Mouse (Mus musculus) liver, adult (tissue): ENCODE data around the gene Rfx4.

Experiments
- GATA4 ChIP-seq: IDR thresholded peaks from 2 replicates; pipeline ENCODE4 v1.6.1; 2014; ENCODE audit warnings: mild to moderate bottlenecking, low read length; ENCODE audit not compliant: insufficient replicate concordance

Rfx4 gene

DNA sequence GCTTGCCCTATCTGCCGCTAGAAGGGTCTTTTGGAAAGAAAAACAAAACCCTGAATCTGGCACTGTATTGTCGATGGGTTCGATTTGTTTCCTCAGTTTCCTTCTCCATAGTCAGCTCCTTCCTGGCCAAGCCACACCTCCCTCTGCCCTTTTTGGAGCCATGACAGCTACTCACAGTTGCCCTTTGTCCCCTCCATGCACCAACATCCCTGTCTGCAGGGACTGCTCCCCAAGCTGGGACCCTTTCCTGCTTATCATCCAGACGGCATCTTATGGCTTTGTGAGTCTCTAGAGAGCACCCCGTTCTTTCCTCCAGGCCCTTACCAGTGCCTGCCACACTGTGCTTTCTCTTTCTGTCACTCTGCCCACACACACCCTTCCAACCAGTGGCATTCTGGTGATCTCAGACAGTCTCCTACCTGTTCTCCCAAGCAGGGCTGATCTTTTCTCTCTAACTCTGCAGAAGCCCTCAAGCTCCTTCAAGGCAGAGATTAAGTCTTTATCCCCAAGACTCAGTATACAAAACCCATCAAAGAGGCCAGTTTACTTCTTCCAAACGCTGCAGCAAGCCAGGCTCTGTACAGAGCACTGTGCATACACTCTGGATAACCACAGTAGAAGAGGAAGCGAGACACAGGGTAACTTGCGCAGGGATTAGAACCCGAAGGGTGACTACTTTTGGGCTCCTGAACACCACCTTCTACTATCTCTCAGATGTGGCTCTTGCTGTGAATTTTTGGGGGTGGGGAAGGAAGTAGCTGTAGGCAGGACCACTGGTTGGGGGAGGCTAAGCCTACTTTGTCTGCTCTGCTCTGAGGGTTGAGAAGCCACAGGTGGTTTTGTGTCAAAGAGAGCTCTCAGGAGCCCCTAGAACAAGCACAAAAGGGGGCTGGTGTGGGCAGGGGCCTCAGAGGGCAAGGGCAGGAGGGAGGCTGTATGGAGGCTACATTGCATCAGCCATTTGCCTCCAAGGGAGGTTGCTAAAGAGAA is 141.4 kb downstream of the Rfx4 start:
- TF ChIP-seq GATA4, result no peak

GRCm38 (mm10) chr10:84898144-84898979 is 142.5 kb downstream of the Rfx4 start:
- TF ChIP-seq GATA4, result no peak

GRCm38 (mm10) chr10:84901676-84902075 is 145.8 kb downstream of the Rfx4 start:
- no peak for TF ChIP-seq GATA4

- no peak for TF ChIP-seq GATA4
Observed at GRCm38 (mm10) chr10:84902213-84902612, 146.4 kb downstream of the Rfx4 start.

- no peak for TF ChIP-seq GATA4
Observed at GRCm38 (mm10) chr10:84903307-84903706, 147.4 kb downstream of the Rfx4 start.

- TF ChIP-seq GATA4, result no peak
Observed at GRCm38 (mm10) chr10:84903742-84904141, 147.9 kb downstream of the Rfx4 start.

DNA sequence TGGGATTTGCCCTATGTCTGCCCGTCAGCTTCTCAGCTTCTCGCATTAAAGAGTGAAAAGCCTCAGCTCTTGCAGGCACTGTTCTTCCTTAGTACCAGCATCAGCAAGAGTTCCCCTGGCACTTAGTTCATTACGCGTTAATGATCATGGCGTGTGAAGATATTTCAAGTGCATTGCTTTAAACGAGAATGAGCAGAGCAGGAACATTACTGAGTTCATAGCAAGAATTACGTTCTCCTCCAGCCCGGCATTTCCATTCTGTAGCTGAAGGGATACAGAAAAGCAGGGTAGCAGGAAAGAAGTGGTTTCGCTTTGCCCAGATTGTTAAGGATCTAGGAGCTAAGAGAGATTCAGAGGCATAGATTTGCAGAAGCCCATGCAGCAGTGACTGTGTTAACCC is 151.0 kb downstream of the Rfx4 start:
- TF ChIP-seq GATA4, result no peak

GRCm38 (mm10) chr10:84908006-84908405 is 152.1 kb downstream of the Rfx4 start:
- no peak for TF ChIP-seq GATA4

DNA sequence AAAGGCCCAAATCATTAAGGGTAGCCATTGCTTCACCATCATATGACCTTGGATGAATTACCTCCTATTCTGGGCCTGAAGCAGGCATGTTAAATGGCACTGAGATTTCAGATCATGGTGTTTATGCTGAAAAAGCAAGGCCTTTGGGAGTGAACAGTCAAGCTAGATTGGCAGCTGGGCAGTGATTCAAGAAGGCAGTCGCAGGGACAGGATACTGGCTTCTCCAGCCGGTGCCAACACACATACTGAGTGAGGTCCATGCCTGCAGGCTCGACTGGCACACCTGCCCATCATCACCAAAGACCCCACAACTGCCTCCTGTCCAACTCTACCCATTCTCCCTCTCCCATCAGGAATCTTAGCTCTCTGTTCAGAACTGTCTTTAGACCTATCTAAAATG is 152.6 kb downstream of the Rfx4 start:
- TF ChIP-seq GATA4, result no peak

- TF ChIP-seq GATA4, result no peak
Observed at GRCm38 (mm10) chr10:84909021-84909801, 153.3 kb downstream of the Rfx4 start.

GRCm38 (mm10) chr10:84910194-84910593 is 154.3 kb downstream of the Rfx4 start:
- TF ChIP-seq GATA4, result no peak

DNA sequence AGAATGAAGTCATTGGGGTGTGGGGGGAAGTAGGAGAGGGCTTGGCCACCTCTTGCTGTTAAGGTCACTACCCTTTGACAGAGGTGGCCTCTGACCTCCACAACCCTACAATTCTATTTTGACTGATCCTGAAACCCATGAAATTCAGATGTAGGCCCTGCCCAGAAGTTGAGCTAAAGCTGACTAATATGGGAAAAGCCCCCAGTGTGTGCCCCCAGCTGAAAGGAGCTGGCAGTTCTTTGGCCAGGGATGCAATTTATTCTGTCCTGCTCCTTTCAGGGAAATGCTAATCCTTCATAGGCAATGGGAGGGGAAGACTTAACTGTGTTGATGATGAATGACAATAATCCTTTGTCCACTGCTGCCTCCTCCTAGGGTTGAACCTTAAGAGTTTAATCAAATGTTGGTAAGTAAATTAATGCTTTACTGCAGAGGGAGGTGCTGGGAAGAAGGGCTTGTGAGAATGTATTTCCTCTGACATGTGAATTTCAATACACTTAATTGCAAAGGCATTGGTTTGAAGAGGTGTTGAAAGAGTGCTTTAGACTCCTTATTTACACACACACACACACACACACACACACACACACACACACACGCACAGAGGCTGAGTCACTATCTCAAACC is 155.0 kb downstream of the Rfx4 start:
- TF ChIP-seq GATA4, result no peak

DNA sequence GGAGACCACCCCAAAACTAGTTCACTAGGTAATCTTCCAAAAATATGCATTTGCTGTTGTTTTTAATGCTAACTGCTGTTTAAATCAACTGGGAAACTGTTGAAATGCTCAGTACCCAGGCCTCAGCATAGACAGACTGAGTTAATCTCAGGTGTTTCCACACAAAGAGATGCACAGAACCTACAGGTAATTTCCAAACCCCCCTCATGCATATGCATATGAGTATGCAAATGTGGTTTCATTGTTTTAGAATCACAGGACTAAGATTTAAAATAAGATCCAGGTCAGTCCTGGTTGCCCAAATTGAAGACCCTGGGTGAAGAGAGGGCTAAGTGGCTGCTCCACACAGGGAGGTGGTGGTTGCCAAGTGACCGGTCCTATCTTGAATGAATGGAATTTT is 157.3 kb downstream of the Rfx4 start:
- TF ChIP-seq GATA4, result no peak

GRCm38 (mm10) chr10:84915476-84915875 is 159.6 kb downstream of the Rfx4 start:
- no peak for TF ChIP-seq GATA4

DNA sequence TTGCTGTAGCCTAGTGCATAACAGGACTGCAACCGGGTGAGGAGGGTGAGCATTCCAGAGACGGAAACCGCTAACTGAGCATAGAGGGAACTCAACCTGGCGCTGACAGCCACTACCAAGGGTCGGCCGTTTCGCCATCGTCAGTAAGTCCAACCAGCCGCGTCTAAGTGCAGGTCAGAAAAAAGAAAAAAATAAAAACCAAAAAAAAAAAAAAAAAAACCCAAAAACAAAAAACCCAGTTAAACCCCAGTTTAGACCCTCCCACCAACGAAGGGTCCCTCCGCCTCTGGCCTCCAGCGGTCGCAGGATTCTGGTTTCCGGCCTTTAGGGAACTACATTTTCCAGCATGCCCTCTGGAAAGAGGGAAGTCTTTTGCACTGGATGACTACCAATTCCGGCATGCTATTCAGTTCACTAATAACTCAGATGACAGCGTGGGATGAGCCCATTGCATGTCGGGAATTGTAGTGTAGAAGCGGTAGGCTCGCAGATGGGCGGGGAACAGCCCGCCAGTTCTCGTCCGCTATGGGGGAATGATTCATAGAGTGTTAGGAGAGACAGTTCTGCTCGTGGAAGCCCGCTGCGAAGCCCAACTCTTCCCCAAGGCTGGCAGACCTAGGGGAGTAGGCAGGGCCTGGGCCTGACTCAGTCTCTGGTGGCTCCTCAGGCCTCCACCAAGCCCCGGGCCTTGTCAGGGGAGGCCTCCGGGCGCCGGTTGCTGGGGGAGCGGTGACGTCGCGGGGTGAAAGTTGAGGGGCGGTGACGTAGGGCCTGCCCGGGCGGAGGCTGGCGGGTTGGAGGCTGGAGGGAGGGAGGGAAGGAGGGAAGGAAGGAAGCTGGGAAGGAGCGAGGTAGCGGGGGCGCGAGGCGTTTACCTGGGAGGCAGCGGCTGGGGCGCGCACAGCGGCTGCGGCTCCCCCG is 161.2 kb downstream of the Rfx4 start, which contains the start of gene Ric8b:
TSS of gene Ric8b (plus strand) at position 807 of the 921 bp plus-strand sequence.
- TF ChIP-seq GATA4, result no peak
